Mouse (Mus musculus) adrenal gland, postnatal 25 days (tissue): ENCODE results near the gene Bbs10. TPM values are rescaled to one million over a fixed set of nuclear protein-coding genes. Genes with fewer than 3 reads are reported as not detected.

ENCODE experiments used
- DNase-seq: peaks from one replicate; pipeline ENCODE4 v3.0.0; 2021; ENCODE audit warnings: mixed read lengths
- long read RNA-seq: library from polyadenylated mRNA; stranded (forward); transcript quantifications from one replicate; pipeline ENCODE4 v2.0.0, GENCODE M21; 2021
- total RNA-seq: library from RNA; stranded (reverse); gene quantifications from 2 replicates; pipeline ENCODE4 v1.2.3, GENCODE M21; 2021

Gene Bbs10
- 7.8 and 10.1 TPM in 2 replicates for total RNA-seq
- long read RNA-seq, transcript Bbs10-201 (2 exons, 2,744 nt), result major isoform, 9 of 13 reads
- long read RNA-seq, partial matches to known transcripts, result 0 of 13 reads
- long read RNA-seq, other reads (novel, unspliced or antisense), result 1 of 13 reads

DNA sequence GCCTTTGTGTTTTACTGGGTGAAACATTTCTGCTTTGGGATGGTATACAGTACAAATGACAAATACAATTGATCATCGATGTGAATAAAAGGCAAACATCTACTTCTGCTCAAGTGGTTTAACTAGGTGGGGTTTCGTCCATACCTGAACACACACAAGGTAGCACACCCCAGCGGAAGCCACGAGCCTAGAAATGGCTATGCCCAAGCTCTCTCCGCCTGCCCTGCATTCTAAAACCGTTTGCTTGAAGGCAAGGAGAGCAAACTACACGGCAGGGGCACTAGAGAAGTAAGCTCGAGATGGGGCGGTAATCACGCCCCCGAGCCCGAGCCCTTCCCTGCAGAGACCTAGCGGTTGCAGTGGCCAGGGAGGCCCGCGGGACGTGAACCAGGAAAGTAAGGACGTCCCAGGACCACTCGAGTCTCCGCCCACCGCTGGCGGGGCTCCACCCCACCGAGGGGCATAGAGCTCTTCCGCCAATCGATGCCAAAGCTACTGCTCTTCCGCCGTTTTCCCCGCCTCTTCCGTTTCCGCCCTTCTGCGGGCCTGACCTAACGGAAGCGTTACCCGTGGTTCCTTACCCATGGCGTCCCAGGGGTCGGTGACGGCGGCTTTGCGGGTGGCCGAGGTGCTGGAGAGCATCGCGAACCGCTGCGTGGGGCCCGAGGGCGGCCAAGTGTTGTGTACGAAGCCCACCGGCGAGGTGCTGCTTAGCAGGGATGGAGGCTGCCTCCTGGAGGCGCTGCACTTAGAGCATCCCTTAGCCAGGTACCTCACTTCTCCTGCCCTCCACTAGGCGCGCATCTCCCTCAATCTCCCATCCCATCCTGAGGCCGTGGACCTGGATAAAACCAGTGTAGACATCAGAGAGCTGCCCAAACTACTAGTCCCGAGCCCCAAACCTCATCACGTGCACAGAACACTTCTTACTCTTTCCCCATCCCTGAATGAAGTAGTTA is at the start of gene Bbs10:
TSS of gene Bbs10 (plus strand) at position 540 of the 959 bp plus-strand sequence.
- DNase-seq, result peak; percentile 97

DNA sequence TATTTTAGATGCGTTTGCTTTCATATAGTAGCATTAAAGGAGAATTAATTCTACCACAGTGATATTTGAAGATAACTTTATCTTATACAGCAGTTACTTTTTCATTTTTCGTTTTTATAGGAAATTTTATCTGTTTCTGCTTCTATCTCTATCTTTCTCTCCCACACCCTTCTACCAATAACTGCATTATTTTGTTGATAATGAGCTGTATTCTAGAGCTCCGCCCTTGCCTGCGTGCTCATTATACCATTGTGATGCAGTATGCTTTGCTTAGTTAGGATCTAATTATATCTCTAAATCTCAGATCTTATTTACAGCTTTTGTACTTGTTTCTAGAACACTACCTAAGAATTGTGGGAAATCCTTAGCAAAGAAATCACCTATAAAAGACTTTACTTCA is 48.3 kb upstream of the Bbs10 start:
- DNase-seq, result no peak

DNA sequence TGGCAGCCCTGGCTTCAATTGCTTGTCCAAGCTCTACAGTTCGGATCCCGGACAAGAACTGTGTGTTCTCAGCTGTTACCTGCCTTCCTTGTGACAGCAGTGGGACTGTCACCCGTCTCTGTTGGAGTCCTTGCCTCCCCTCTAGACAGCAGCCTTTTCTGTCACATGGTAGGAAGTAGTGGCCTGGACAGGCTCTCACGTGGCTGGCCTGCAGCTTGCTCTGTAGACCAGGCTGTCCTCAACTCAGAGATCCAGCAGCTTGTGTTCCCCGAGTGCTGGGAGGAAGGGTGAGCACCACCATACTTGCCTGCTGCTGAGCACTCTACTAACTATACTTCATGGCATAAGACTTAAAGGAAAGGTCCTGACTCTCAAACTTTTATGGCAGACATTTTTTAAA is 46.8 kb upstream of the Bbs10 start:
- no peak for DNase-seq

DNA sequence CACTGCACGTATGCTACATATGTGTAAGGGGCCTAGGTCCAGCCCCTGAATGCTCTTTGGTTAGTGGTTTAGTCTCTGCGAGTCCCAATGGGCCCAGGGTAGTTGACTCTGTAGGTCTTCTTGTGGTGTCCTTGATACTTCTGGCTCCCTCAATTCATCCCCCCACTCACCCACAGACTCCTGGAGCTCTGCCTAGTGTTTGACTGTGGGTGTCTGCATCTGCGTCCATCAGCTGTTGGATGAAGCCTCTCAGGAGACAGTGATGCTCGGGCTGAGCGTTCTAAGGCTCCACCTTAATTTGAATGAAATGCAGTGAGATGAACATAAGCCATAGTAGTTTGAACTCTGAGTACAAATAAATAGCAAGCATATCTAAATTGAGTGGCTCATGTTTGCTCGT is 43.3 kb upstream of the Bbs10 start:
- no peak for DNase-seq

DNA sequence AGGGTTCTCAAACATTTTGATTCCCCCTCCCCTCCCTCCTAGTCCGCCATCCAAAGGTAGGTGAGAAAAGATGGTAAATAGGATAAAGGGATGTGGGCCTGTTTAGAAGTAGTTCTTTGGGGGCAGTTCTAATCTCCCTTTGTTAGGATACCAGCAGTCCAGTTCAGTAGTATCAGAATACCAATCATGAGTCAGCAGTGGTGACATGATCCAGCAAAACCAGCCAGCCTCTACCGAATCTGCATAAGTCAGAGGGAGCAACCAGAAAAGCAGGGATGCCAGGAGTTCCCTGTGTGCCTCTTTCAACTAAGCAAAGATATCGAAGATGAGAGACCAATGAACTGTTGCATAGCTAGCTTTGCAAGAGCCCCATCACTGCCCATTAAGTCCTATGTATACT is 42.3 kb upstream of the Bbs10 start:
- no peak for DNase-seq

DNA sequence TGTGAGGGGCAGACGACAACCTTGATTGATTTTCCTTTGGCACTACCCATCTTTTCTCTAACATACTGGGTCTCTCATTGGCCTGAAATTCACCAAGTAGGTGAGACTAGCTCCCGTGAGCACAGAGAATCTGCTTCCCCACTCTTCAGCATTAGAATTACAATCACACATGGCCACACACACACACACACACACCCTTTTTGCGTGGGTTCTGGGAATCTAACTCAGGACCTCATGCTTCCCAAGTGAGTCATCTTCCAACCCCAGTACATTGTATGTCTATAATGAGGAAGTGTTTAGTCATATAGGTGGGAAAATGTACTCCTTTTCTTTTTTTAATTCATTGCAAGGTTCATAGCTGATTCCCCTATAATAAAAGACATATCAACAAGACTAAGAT is 41.1 kb upstream of the Bbs10 start:
- DNase-seq, result no peak

DNA sequence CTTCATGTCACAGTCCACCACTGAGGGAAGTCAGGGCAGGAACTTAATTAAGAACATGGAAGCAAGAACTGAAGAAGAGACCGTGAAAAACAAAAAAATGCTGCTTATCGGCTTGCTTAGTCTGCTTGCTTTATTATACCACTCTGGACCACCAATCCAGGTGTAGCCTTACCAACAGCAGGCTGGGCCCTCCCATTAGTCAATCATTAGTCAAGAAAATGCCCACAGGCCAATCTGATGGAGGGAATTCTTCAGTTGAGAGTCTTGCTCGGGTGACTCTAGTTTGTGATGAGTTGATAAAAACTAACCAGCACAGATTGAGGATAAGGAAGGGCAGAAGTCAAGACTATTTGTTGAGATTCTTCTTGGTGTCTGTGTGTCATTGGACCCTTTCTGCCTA is 40.2 kb upstream of the Bbs10 start:
- no peak for DNase-seq

DNA sequence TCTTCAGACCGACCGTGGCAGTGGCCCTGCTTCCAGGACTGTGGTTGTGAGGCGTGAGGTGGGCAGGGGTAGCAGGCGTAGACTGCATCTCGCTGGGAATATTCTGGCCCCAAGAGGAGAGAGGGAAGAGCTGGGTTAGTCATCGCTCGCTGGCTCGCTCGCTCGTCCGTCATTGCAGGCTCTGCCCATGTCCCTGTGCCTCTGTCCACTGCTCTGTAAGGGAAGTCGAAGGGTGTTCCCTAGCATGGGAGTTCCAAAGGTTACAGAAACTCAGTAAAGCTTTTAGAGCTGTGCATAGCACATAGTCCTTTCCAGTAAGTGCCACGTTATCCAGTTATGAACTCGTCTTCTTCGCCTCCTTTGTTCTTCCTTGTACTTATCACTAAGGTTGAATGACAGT is 26.8 kb upstream of the Bbs10 start:
- DNase-seq, result no peak

DNA sequence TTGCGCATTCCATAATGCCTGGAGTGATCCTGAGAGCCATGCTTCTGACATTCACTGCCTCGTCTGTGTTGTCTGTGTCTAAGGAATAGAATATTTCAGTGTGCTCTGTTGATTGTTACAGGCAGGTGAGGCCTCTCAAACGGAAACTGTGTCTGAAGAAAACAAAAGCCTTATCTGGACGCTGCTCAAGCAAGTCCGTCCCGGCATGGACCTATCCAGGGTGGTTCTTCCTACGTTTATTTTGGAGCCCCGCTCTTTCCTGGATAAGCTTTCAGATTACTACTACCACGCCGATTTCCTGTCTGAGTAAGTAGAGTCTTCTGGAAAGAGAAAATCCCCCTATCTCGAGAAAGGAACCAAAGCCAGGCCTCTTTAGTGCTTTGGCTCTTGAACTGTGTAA is 25.6 kb upstream of the Bbs10 start:
- no peak for DNase-seq

DNA sequence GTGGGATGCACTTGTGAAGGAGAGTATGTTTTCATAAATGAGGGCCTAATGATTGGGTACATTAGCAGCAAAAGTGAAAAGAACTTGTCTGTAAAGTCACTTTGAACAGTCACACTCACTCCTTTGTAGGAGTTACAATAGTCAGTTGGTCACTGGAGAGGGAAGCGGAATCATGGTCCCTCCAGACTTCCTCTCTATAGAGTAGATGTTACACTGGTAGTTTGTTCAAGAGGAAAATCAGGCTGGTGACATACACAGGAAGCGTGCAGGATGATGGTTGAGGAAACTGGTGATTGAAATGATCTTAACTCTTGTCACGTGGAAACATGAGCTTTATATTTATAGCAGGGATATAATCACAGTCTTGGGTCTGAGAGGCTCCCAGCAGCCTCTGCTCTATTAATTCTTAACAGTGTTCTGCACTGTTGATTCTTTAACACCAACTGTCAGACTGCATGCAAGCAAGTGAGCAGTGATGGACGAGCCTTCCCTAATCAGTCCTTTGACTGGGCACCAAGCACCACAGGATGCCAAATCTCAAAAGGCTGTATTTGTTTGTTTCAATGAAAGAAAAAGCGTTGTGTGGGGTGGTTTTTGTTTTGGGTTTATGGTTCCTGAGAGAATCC is 24.9 kb upstream of the Bbs10 start:
- no peak for DNase-seq

DNA sequence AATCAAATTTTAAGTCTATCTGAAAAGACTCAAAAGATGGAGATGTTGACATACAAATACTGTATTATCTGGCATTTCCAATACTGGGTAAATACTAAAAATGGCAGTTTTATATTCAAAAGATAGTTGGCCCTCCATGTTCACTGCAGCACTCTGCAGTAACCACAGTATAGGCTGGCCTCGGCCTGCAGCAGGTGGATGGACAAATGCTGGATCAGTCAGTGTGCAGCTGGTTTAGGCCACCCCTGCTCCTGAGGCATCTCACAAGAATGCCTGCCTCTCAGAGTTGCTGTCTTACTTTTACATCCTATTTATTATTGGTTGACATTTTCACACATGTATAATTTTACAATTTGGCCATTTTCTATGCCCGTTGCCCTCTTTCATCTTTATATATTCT is 22.7 kb upstream of the Bbs10 start:
- no peak for DNase-seq

DNA sequence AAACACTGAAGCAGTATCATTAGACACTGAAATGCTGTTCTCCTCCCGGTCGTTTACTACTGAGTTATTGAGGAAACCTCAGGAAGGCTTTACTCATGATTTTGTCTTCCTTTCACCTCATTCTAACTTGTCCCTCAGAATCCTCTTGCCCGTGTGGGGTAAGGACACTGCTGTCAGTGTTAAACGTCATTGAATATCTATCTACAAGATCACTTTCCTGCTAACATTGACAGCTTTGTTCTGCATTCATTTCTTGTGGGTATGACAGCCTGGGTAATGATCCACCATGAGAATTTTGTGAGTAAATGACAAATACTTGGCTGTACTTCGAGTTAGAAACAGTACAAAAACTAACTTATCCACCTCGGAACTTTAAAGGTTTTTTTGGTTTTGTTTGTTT is 848 bp upstream of the Bbs10 start:
- DNase-seq, result no peak

DNA sequence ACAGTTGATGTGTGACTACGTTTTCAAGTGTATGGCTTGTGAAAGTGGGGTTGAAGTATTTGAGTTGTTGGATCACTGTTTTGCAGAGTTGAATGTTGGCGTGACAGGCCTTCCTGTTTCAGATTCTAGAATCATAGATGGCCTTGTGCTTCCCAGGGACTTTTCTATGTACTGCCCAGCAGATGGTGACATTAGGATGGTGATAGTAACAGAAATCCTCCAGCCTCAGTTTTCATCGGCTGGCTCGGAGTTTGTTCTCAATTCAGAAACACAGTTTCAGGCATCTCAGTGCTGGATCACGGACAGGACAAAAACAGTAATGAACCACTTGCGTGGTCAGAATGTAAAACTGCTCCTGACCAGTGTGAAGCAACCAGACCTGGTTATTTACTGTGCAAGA is 1.1 kb downstream of the Bbs10 start:
- DNase-seq, result no peak

DNA sequence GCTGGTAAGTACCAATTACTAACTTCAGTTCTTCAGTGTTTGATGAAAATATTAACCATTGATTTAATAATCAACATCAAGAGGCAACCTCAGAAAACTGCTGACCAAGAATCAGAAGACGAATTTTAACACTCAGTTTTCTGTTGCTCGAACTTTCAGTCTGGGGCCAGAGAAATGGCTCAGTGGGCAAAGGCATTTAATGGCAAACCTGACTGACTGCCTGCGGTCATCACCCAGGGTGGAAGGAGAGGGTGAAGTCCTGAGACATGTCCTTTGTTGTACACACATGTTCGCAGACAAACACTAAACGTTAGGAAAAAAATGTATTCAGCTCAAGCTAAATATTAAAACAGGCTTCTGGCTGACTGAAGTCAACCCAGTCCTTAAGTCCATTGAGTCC is 2.6 kb downstream of the Bbs10 start:
- DNase-seq, result no peak

DNA sequence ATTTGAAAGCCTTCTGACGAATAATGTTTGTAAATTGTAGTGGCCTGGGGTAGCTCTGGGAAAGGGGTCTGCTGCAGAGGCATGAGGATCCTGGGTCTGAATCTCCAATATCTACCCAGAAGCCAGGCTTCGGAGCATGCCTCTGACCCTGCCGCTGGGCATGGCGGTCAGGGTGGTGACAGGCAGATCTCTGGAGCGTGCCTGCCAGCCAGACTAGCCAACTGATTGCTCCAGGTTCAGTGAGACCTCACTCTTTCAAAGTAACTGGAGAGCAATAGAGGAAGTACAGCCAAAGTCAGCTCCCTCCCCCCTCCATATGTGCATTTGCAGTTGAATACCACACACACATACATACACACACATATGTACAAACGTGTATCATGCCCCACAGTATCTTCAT is 4.0 kb downstream of the Bbs10 start:
- DNase-seq, result no peak

DNA sequence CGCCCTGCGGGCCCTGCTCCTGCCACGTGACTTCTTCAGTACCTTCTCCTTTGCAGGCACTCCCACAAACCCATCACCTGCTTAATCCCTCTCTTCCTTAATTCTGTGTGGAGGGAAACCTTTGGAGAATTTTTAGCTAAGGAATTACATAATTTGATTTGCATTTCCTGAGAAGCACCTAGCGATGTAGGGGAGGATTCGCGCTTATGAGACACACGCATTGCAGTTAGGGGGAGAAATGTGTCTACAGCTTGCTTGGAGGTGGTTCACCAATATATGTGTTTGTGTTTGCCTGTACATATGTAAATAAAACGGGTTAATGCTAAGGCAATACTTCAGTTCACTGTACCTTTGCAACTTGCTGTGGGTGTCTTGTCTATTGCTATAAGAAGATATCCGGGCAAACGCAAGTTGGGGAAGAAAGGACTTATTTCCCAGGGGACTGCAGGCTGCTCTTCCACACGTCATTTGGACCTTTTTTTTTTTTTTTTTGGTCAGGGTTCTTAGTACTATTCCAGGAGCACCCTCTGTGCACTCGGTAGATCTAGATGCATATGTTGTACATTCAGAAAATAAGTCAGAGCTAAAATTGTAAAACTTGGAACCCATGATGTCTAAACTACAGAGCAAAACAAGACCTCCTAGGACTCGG is 10.5 kb downstream of the Bbs10 start:
- DNase-seq, result no peak

DNA sequence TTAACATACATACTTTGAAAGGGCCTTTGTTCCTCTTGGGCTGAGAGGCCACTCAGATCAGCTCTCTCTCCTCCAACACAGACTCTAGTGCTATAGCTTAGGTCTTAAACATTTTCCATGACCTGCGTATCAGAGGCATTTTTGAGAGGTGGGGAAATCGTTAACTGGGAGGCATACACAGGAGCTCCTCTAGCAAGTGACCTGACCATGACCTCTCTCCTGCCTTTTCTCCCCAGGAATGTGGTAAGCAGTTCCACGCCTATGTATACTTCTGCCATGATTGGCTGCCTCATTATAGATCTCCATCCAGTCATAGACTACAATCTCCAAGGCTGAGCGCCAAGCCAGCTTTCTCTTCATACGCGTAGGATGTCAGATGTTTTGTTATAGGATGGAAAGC is 14.8 kb downstream of the Bbs10 start:
- no peak for DNase-seq

DNA sequence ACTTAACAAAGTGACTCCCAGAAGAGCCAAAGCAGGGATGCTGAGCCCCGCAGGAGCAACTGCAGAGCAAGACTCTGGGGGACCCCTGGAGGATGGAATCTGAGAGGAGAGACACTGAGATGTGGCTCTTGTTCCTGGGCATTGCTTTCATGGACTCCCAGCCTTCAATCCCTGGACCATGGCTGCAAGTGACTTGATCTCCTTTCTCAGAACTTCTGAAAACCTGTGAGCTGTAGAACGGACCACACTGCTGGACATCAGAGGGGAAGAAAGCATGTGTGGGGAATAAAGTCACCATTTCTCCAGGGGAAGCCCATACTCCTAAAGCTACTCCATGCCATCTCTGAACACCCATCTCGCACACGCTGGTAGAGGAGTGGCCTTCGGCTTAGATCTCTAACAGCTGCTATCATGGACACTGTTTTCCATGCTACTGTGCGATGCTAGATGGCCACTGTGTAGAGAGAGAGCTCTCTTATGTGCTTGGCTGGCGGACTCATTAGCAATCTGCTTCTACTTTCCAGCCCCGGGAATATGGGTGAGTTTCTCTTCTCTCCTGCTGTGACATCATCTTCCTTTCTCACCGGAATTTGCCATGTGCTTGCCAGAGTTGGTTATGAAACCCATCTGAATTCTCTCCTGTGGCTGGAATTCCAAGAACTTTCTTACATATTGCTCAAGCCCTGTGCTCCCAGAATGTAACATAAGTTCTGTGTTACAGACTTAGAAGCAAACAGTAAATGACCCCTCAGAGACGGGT is 16.3 kb downstream of the Bbs10 start:
- DNase-seq, result no peak

DNA sequence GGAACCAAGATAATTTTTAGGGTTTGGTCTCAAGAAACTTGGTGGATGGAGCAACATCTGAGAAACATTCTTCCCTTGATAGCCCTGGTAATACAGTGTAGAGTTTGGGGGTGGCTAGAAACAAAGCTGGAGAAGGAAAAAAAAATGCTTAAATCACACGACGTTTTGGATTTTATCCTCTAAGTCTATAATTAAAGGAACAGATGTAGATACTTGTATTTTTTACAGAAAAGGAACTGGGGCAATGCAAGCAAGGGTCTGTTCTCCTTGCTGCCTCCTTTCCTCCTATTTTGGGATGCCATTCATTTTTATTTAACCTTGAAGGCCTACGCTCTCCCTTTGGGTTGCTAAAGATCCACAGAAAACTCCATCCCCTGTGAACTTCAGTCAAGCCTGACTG is 17.5 kb downstream of the Bbs10 start:
- DNase-seq, result no peak

DNA sequence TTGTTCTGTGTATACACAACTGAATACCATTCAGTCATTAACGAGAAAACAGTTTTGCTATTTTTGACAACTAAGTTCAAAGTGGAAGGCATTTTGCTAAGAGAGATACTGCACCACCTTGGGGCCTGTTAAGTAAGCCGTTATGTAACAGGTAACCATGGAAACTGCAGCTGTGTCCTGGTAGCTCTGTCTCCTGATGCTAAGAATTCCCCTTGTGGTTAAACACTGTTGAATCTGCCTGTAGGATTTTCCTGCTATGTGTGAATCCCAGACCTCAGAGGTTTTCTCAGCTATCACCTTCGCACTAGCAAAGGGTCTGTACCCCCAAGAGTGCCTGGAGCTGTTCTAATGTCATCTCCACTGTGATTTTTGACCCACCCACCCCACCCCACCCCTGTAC is 19.5 kb downstream of the Bbs10 start:
- DNase-seq, result no peak

DNA sequence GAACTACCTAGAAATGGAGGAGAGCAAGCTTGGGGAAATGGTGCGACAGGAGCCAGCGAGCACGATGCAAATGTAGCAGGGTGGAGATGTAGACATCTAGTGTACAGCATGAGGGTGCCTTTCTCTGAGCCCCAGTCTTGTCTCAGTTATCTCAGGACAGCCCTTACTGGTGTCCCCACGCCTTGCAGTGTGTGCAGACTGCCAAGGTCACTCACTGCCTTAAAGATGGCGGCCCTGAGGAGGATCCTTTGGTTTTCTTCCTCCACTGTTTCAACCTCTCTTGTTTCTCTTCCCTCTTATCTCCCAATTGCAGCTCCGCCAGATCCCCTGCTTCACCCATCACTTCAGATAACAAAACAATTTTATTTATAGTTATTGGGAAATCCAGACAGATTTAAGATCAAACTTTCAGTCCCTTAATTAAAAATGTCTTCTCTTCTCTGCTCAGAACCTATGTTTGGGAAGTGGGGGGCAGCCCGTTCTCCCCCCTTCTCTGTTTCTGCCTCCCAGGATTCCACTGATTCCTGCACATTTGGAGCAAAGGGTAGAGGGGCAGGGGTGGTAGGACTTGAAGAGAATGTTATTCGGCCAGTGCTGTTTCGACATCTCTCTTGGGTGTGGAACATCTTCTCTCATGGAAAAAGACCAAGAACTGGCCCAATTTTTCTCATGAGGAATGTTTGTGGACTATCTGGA is 20.5 kb downstream of the Bbs10 start:
- DNase-seq, result no peak

DNA sequence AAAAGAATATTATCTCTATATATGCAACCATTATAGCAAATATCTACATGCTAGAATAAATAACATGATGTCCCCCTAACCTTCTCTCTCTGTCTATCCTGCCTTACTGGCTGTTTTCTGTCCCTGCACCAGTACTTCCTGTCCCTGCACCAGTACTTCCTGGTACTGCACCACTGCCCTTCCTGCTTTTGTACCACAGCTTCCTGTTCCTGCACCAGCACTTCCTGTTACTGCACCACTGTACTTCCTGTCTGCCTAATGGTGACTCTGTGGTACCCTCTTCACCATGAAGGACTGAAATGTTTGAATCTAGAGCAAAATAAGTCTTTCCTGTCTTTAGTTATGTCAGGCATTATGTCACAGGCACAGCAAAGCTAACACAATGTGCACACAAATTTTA is 22.1 kb downstream of the Bbs10 start:
- no peak for DNase-seq
